Comparison of ENCODE assay signal across 7 mouse cellular contexts in genomic region chr19:46527632-46528528, GRCm38 (mm10). TPM values are rescaled to one million over a fixed set of nuclear protein-coding genes. Genes with fewer than 3 reads are reported as not detected.
DNase-seq lines count a peak whose midpoint lies in the region; ATAC-seq and TF ChIP-seq lines count a peak whose summit lies in the region.

No protein-coding gene starts in this region.

- no peak for TF ChIP-seq CTCF in lung, postnatal 0 days (IDR thresholded peaks at IDR 0.05)
- TF ChIP-seq CTCF in small intestine, adult 2 months (IDR thresholded peaks at IDR 0.05; ENCODE audit: extremely low read depth, insufficient read length, insufficient replicate concordance, low read depth, low read length), result no peak

- TF ChIP-seq EP300 in lung, postnatal 0 days (IDR thresholded peaks at IDR 0.05), result no peak

- no peak overlapping the region for H3K9ac ChIP-seq in lung, postnatal 0 days (replicated peaks; ENCODE audit: low read depth)
- H3K9ac ChIP-seq in forebrain, embryonic 14.5 days (ENCODE audit: low read length), result peak overlapping the region; percentile 59

- no peak for TF ChIP-seq POLR2A in small intestine, adult 2 months (IDR thresholded peaks at IDR 0.05; ENCODE audit: low read depth, low read length)

- peaks cover 64% of the 10 kb centered on the region for H3K4me1 ChIP-seq in lung, postnatal 0 days (ENCODE audit: insufficient read depth, low read depth, low read length)
- H3K4me1 ChIP-seq in forebrain, embryonic 14.5 days (ENCODE audit: control insufficient read depth, insufficient read depth, low read length), result peaks cover 92% of the 10 kb centered on the region
- H3K4me1 ChIP-seq in limb, embryonic 10.5 days, result peaks cover 98% of the 10 kb centered on the region
- H3K4me1 ChIP-seq in small intestine, adult 2 months (ENCODE audit: control insufficient read depth, insufficient read depth, insufficient read length, low read length), result peaks cover 38% of the 10 kb centered on the region

- H3K27ac ChIP-seq in lung, postnatal 0 days (ENCODE audit: low read length), result peak overlapping the region; percentile 79
- peak overlapping the region; percentile 92 for H3K27ac ChIP-seq in forebrain, embryonic 14.5 days (ENCODE audit: low read depth, low read length)
- H3K27ac ChIP-seq in limb, embryonic 10.5 days, result peak overlapping the region; percentile 85
- no peak overlapping the region for H3K27ac ChIP-seq in small intestine, adult 2 months (ENCODE audit: insufficient read depth, low read depth, low read length)

- H3K36me3 ChIP-seq in lung, postnatal 0 days (ENCODE audit: insufficient read depth, low read length), result no peaks in the 10 kb centered on the region
- H3K36me3 ChIP-seq in forebrain, embryonic 14.5 days (ENCODE audit: control insufficient read depth, insufficient read depth, low read length), result no peaks in the 10 kb centered on the region
- H3K36me3 ChIP-seq in limb, embryonic 10.5 days, result no peaks in the 10 kb centered on the region
- no peaks in the 10 kb centered on the region for H3K36me3 ChIP-seq in small intestine, adult 2 months (ENCODE audit: control insufficient read depth, insufficient read depth, low read length)

- no peak for ATAC-seq in lung, postnatal 0 days
- ATAC-seq in forebrain, embryonic 14.5 days, result no peak

- DNase-seq in lung, postnatal 0 days (ENCODE audit: low spot score), result no peak
- no peak for DNase-seq in lung, postnatal 10 days
- no peak for DNase-seq in forebrain, embryonic 14.5 days (ENCODE audit: low spot score)
- DNase-seq in limb, embryonic 10.5 days (ENCODE audit: low spot score), result no peak
- DNase-seq in embryo, embryonic 9.5 days (ENCODE audit: extremely low spot score), result no peak
- no peak for DNase-seq in right cerebral cortex, adult 18-20 months

- 40% methylated on average over 17 of the region's 17 CpGs for WGBS in lung, postnatal 0 days
- 9% methylated on average over 17 of the region's 17 CpGs for WGBS in forebrain, embryonic 14.5 days
- WGBS in limb, embryonic 10.5 days, result 18% methylated on average over 17 of the region's 17 CpGs
- 74% methylated on average over 17 of the region's 17 CpGs for WGBS in small intestine, adult 2 months

- peak overlapping the region; percentile 50 for H3K4me2 ChIP-seq in lung, postnatal 0 days (replicated peaks; ENCODE audit: low read depth, low read length)
- H3K4me2 ChIP-seq in forebrain, embryonic 14.5 days (ENCODE audit: low read length), result peak overlapping the region; percentile 62

- no peaks in the 10 kb centered on the region for H3K9me3 ChIP-seq in lung, postnatal 0 days (ENCODE audit: low read length)
- H3K9me3 ChIP-seq in forebrain, embryonic 14.5 days (replicated peaks; ENCODE audit: control insufficient read depth, low read length), result no peaks in the 10 kb centered on the region
- H3K9me3 ChIP-seq in limb, embryonic 10.5 days (replicated peaks), result no peaks in the 10 kb centered on the region

- H3K27me3 ChIP-seq in lung, postnatal 0 days (replicated peaks; ENCODE audit: insufficient read depth, low read length), result no peaks in the 10 kb centered on the region
- no peaks in the 10 kb centered on the region for H3K27me3 ChIP-seq in forebrain, embryonic 14.5 days (replicated peaks; ENCODE audit: control insufficient read depth, insufficient read depth, low read length)
- 0 out of 2 replicates have a peak, but pooled peaks cover 5% of the 10 kb centered on the region for H3K27me3 ChIP-seq in limb, embryonic 10.5 days (ENCODE audit: low read depth, poor library complexity, severe bottlenecking)
- no peaks in the 10 kb centered on the region for H3K27me3 ChIP-seq in small intestine, adult 2 months (ENCODE audit: control insufficient read depth, insufficient read depth, low read length)

- H3K4me3 ChIP-seq in lung, postnatal 0 days (ENCODE audit: low read depth, low read length), result no peak overlapping the region
- H3K4me3 ChIP-seq in forebrain, embryonic 14.5 days (ENCODE audit: low read depth, low read length), result peak overlapping the region; percentile 25
- peak overlapping the region; percentile 46 for H3K4me3 ChIP-seq in limb, embryonic 10.5 days
- H3K4me3 ChIP-seq in small intestine, adult 2 months (ENCODE audit: low read depth, low read length), result peak overlapping the region; percentile 19

RNA-seq across cellular contexts. Expression of gene Trim8, which starts 26.4 kb away (rescaled TPM):
- polyA plus RNA-seq in lung, postnatal 0 days (2015; fragmentation: Nextera tagmentation; extraction: Ambion mirVana), result 34.1 and 34.8 TPM in 2 replicates
- 23.0 and 24.8 TPM in 2 replicates for polyA plus RNA-seq in forebrain, embryonic 14.5 days (2014; fragmentation: Nextera tagmentation; extraction: Ambion mirVana)
- polyA plus RNA-seq in limb, embryonic 10.5 days (2016; fragmentation: Nextera tagmentation; extraction: Ambion mirVana), result 13.0 and 15.2 TPM in 2 replicates
- polyA plus RNA-seq in small intestine, adult 2 months (2012; rRNA removed), result 42.3 and 54.8 TPM in 2 replicates

RNA-seq across cellular contexts. Expression of gene Arl3, which starts 45.1 kb away (rescaled TPM):
- polyA plus RNA-seq in lung, postnatal 0 days (2015; fragmentation: Nextera tagmentation; extraction: Ambion mirVana), result 52.6 and 70.9 TPM in 2 replicates
- polyA plus RNA-seq in forebrain, embryonic 14.5 days (2014; fragmentation: Nextera tagmentation; extraction: Ambion mirVana), result 159 and 164 TPM in 2 replicates
- polyA plus RNA-seq in limb, embryonic 10.5 days (2016; fragmentation: Nextera tagmentation; extraction: Ambion mirVana), result 164 and 173 TPM in 2 replicates
- polyA plus RNA-seq in small intestine, adult 2 months (2012; rRNA removed), result 1.3 and 2.1 TPM in 2 replicates

RNA-seq across cellular contexts. Expression of gene Sfxn2, which starts 45.3 kb away (rescaled TPM):
- 18.4 and 19.6 TPM in 2 replicates for polyA plus RNA-seq in lung, postnatal 0 days (2015; fragmentation: Nextera tagmentation; extraction: Ambion mirVana)
- 6.8 and 8.0 TPM in 2 replicates for polyA plus RNA-seq in forebrain, embryonic 14.5 days (2014; fragmentation: Nextera tagmentation; extraction: Ambion mirVana)
- 19.0 and 21.7 TPM in 2 replicates for polyA plus RNA-seq in limb, embryonic 10.5 days (2016; fragmentation: Nextera tagmentation; extraction: Ambion mirVana)
- 1.3 and 1.6 TPM in 2 replicates for polyA plus RNA-seq in small intestine, adult 2 months (2012; rRNA removed)

Comparison
In these comparisons a context has a peak if more than half of its experiments do, and no peak if none do; other contexts are left out.
1. RNA of gene Arl3, which starts 45.1 kb away (polyA plus RNA-seq): 164 to 173 TPM in limb, embryonic 10.5 days, 159 to 164 TPM in forebrain, embryonic 14.5 days and 52.6 to 70.9 TPM in lung, postnatal 0 days; 1.3 to 2.1 TPM in small intestine, adult 2 months; every median in the first group is over 10 times any median in the second.